Mouse (Mus musculus) CH12.LX (cell line): ENCODE results near the gene Phf21a.

Source experiments
- CTCF ChIP-seq, 2 experiments: IDR thresholded peaks in 1 of 2; conservative IDR thresholded peaks in 1 of 2; 2 replicates each; pipeline ENCODE4 v1.5.1; 2011 to 2012; ENCODE audit warnings: low read depth in 2 of 2, low read length in 2 of 2, improper control_type of control experiment in 1 of 2, inconsistent platforms in 1 of 2, mild to moderate bottlenecking in 1 of 2, moderate library complexity in 1 of 2
- NELFE ChIP-seq: IDR thresholded peaks from 2 replicates; pipeline ENCODE4 v1.6.1; 2011; ENCODE audit warnings: low read depth, low read length, improper control_type of control experiment
- SIN3A ChIP-seq: IDR thresholded peaks from 2 replicates; pipeline ENCODE4 v1.6.1; 2012; ENCODE audit warnings: low read length, improper control_type of control experiment, inconsistent platforms

DNA sequence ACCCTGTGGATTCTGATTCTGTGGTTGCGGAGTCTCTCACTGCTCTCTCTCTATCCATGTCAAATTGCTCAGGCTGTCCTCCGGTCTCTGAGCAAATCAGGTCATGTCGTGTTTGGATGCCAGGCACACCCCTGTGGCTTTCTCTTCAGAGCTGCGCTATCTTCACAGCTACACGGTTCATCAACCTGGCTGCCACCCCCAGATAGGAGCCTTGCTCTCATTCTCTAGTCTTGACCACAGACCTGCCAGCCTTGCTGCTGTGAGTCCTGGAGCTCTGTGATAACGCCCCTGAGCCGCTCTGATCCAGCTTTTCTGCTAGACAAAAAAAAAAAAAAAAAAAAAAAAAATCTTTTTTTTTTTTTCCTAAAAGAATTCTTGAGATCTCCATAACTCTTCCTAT, 81.3 kb downstream of the Phf21a start:
- TF ChIP-seq CTCF (conservative IDR thresholded peaks at IDR 0.05 in 1 of 2, IDR thresholded peaks at IDR 0.05 in 1 of 2; ENCODE audit: low read depth in 2 of 2, low read length in 2 of 2) (no peak), NELFE (no peak), SIN3A (no peak)
